Mouse (Mus musculus): ENCODE results near the gene Lrp6. TPM values are rescaled to one million over a fixed set of nuclear protein-coding genes. Genes with fewer than 3 reads are reported as not detected.
A peak's percentile ranks its signal among the peaks of the same experiment; 100 is the strongest.

Lrp6 gene
- polyA plus RNA-seq, 1 experiment from 2014 or later: 24.4 TPM

DNA sequence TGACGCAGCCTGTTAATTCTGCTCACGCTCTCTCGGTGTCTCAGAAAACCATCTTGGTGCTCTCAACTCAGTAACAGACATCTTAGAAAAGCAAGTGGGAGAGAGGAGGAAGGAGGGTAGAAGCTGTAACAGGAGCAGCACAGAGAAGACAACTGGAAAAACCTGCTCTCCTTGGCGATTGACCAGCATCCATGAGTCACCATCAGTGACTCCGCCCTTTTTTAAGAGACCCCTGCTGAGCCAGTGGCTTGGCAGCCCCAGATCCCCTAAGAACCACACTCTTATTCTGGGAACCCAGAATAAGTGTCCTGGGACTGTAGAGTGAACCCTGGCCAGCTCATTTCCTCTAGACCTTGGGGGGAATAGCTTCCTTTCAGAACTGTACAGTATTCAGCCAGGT is 159.5 kb downstream of the Lrp6 start:
- Histone ChIP-seq H3K27me3 (ENCODE audit: low read depth, poor library complexity, severe bottlenecking) (no peaks in the 10 kb centered on the region), H3K36me3 (no peaks in the 10 kb centered on the region), H3K4me1 (no peaks in the 10 kb centered on the region), H3K4me3 (no peak overlapping the region), H3K27ac (replicated peaks) (no peak overlapping the region), H3K9me3 (replicated peaks) (no peaks in the 10 kb centered on the region)
- no peak for DNase-seq (ENCODE audit: low spot score)
- 69% methylated on average over 5 of the region's 5 CpGs for WGBS

GRCm38 (mm10) chr6:134403684-134404070 is 163.1 kb downstream of the Lrp6 start:
- Histone ChIP-seq H3K4me3 (no peak overlapping the region), H3K27me3 (ENCODE audit: low read depth, poor library complexity, severe bottlenecking) (no peaks in the 10 kb centered on the region), H3K4me1 (no peaks in the 10 kb centered on the region), H3K9me3 (replicated peaks) (no peaks in the 10 kb centered on the region), H3K27ac (replicated peaks) (no peak overlapping the region), H3K36me3 (no peaks in the 10 kb centered on the region)
- no peak for DNase-seq (ENCODE audit: low spot score)
- WGBS: 91% methylated on average over 9 of the region's 9 CpGs

GRCm38 (mm10) chr6:134402914-134403683 is 163.7 kb downstream of the Lrp6 start:
- no peaks in the 10 kb centered on the region for H3K27me3 ChIP-seq (ENCODE audit: low read depth, poor library complexity, severe bottlenecking)
- no peaks in the 10 kb centered on the region for H3K36me3 ChIP-seq
- H3K4me1 ChIP-seq: no peaks in the 10 kb centered on the region
- peak; percentile 68 for DNase-seq (ENCODE audit: low spot score)
- no peaks in the 10 kb centered on the region for H3K9me3 ChIP-seq (replicated peaks)
- H3K27ac ChIP-seq (replicated peaks): no peak overlapping the region
- H3K4me3 ChIP-seq: no peak overlapping the region
- 44% methylated on average over 16 of the region's 16 CpGs for WGBS

Other genes with a start within 250 kb of the Lrp6 start
- 0.09 and 0.12 TPM in 2 replicates for gene Bcl2l14, start 170.6 kb downstream of the Lrp6 start, polyA plus RNA-seq (2016; fragmentation: Nextera tagmentation; extraction: Ambion mirVana)
- 0.49 and 1.3 TPM in 2 replicates for gene Mansc1, start 65.5 kb upstream of the Lrp6 start, polyA plus RNA-seq (2016; fragmentation: Nextera tagmentation; extraction: Ambion mirVana)
- 20.3 and 23.6 TPM in 2 replicates for gene Borcs5, start 72.5 kb upstream of the Lrp6 start, polyA plus RNA-seq (2016; fragmentation: Nextera tagmentation; extraction: Ambion mirVana)
- gene Dusp16, start 225.7 kb upstream of the Lrp6 start, polyA plus RNA-seq (2016; fragmentation: Nextera tagmentation; extraction: Ambion mirVana): 14.2 and 16.6 TPM in 2 replicates